Mouse (Mus musculus): ENCODE measurements around the gene Tulp2.

- no peak for TF ChIP-seq CTCF (conservative IDR thresholded peaks at IDR 0.05; ENCODE audit: low read length)
- TF ChIP-seq POU5F1 (IDR thresholded peaks at IDR 0.05; ENCODE audit: borderline replicate concordance, low read length): no peak
Observed at GRCm38 (mm10) chr7:45509181-45509882, 27.7 kb downstream of the Tulp2 start.

Data from E14TG2a.4 (cell line).